Mouse (Mus musculus): ENCODE results near the gene Zfp74.

- TF ChIP-seq CTCF (IDR thresholded peaks at IDR 0.05; ENCODE audit: borderline replicate concordance, insufficient read depth, low read length): no peak
- peak; percentile 66 for TF ChIP-seq POLR2A (IDR thresholded peaks at IDR 0.05; ENCODE audit: low read depth, low read length)
Observed at GRCm38 (mm10) chr7:29953513-29954401, at the start of gene Zfp74.

Data from embryonic fibroblast, embryonic 13.5 days (primary cell).